Mouse (Mus musculus) T-helper 1 cell (primary cell): Measurements from ENCODE around the gene Gm4969.

Experiments
- in situ Hi-C: fragments of 300-600 bp; cut with MboI, MseI; formaldehyde crosslinking; loops from one replicate; pipeline ENCODE4 v1.15.1; 2025; ENCODE audit warnings: high pct_unique_total_duplicates

The Gm4969 gene

GRCm38 (mm10) chr7:19136673-19137334, 18.6 kb upstream of the Gm4969 start:
- in situ Hi-C loops, result no loop called here

GRCm38 (mm10) chr7:19136168-19136567, 18.0 kb upstream of the Gm4969 start:
- in situ Hi-C loops, result no loop called here

- in situ Hi-C loops, result no loop called here
These were observed 13.2 kb upstream of the Gm4969 start for GRCm38 (mm10) chr7:19131324-19131848.

- in situ Hi-C loops, result no loop called here
These were observed 12.5 kb upstream of the Gm4969 start for GRCm38 (mm10) chr7:19130657-19131056.

- in situ Hi-C loops, result no loop called here
These were observed 11.2 kb upstream of the Gm4969 start for GRCm38 (mm10) chr7:19129396-19129795.

GRCm38 (mm10) chr7:19127744-19128143, 9.6 kb upstream of the Gm4969 start:
- in situ Hi-C loops, result no loop called here

GRCm38 (mm10) chr7:19124713-19125112, 6.5 kb upstream of the Gm4969 start:
- in situ Hi-C loops, result no loop called here

- in situ Hi-C loops, result no loop called here
These were observed 3.5 kb upstream of the Gm4969 start for GRCm38 (mm10) chr7:19121686-19122085.

GRCm38 (mm10) chr7:19119631-19120429, 1.7 kb upstream of the Gm4969 start, which contains the start of gene Fbxo46:
Gene Fbxo46, plus strand, starts transcription at chr7:19119859.
- in situ Hi-C loops, result no loop called here

- in situ Hi-C loops, result no loop called here
These were observed 915 bp upstream of the Gm4969 start for GRCm38 (mm10) chr7:19119083-19119482.

- in situ Hi-C loops, result no loop called here
These were observed 8.6 kb downstream of the Gm4969 start for GRCm38 (mm10) chr7:19109565-19109964.

GRCm38 (mm10) chr7:19107436-19107835, 10.7 kb downstream of the Gm4969 start:
- in situ Hi-C loops, result no loop called here

- in situ Hi-C loops, result no loop called here
These were observed 13.7 kb downstream of the Gm4969 start for GRCm38 (mm10) chr7:19104486-19104885.

- in situ Hi-C loops, result no loop called here
These were observed 14.4 kb downstream of the Gm4969 start for GRCm38 (mm10) chr7:19103741-19104140.

- in situ Hi-C loops, result no loop called here
These were observed 17.9 kb downstream of the Gm4969 start for GRCm38 (mm10) chr7:19100290-19100689.

- in situ Hi-C loops, result no loop called here
These were observed 19.4 kb downstream of the Gm4969 start for GRCm38 (mm10) chr7:19098811-19099210.

GRCm38 (mm10) chr7:19097863-19098262, 20.3 kb downstream of the Gm4969 start:
- in situ Hi-C loops, result no loop called here

- in situ Hi-C loops, result no loop called here
These were observed 21.0 kb downstream of the Gm4969 start for GRCm38 (mm10) chr7:19097217-19097616.

- in situ Hi-C loops, result no loop called here
These were observed 21.7 kb downstream of the Gm4969 start for GRCm38 (mm10) chr7:19096421-19096976.

- in situ Hi-C loops, result no loop called here
These were observed 22.4 kb downstream of the Gm4969 start for GRCm38 (mm10) chr7:19095751-19096110.

GRCm38 (mm10) chr7:19094826-19095750, 23.1 kb downstream of the Gm4969 start:
- in situ Hi-C loops, result no loop called here

- in situ Hi-C loops, result no loop called here
These were observed 23.7 kb downstream of the Gm4969 start, which contains the start of gene Six5 for GRCm38 (mm10) chr7:19094471-19094825. Gene Six5, plus strand, starts transcription at chr7:19094594.
